Mouse (Mus musculus): ENCODE measurements around the gene Arsb.

DNA sequence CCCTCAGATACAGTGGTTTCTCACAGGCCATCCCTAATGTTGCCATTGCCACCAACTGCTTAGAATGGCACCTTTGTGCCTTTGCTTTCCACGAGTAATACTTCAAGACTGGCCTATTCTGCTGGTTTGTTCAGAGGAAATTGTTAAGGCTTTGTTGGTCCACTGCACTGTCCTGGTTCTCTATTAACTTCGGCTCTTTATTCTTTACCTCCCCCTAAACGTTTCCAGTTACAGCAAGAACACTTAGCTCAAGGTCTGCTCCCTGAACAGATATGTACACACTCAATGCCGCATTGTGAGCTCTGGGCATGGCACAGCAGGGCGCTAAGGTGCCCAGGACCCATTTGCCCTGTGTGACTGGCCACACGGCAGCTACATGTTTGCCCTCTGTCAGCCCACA is 119.8 kb downstream of the Arsb start:
- TF ChIP-seq CTCF (IDR thresholded peaks at IDR 0.05; ENCODE audit: low read depth, low read length): no peak
- no peak for TF ChIP-seq POLR2A (IDR thresholded peaks at IDR 0.05; ENCODE audit: borderline replicate concordance, low read depth, low read length)
